Mouse (Mus musculus): ENCODE results near the gene Eef1a1.
"Not testable (repeated sequence)": the region's sequence is repeated elsewhere in the genome, so short reads cannot be mapped to it uniquely, and the experiment has no call there.

The Eef1a1 gene

DNA sequence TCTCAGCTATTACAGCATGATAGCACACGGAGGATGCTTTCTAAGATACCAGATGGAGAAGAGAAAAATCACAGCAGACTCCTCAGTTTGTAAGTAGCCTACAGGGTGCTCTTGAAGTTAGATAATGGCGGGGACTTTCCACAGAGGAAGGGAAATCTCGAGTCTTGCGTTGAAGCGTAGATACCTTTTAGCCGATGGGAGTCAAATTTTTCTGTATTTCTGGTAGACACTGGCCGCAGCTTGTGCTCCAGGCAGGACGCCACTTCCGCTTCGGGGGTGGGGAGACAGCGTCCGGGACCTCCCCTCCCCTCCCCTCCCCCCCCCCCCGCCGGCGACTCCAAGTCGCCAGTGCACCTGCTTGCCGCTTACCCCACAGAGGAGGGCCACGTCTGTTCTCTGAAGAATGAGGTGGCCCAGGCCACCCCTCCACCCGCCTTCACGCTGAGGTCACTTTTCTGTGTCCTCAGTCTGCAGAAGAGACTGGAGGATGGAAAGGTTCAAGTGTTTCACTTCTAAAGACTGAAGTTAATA lies at the start of gene Eef1a1:
Gene Eef1a1 (minus strand): TSS at position 262 of the 531 bp plus-strand sequence.
- peak; percentile 71 to 82 for DNase-seq

DNA sequence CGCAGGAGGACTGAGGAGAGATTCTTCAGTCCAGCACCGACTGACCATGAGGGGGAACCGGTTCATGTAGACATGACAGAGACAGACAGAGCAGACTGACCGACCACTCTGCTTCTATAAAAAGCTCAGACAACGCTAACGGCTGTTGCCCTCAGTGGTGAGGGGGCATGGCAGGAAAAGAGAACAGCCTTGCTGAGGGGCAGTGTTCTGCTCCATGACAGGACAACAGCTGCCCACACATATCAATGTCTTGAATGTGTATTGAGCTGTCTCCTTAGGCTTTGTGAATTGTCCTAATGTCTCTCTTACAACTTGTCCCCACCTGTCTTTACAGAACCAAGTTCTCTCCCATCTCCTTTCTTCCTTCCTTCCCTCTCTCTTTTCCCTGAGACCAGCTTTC lies 49.5 kb upstream of the Eef1a1 start:
- peak in 1 of 2 experiments; percentile 27 for DNase-seq

DNA sequence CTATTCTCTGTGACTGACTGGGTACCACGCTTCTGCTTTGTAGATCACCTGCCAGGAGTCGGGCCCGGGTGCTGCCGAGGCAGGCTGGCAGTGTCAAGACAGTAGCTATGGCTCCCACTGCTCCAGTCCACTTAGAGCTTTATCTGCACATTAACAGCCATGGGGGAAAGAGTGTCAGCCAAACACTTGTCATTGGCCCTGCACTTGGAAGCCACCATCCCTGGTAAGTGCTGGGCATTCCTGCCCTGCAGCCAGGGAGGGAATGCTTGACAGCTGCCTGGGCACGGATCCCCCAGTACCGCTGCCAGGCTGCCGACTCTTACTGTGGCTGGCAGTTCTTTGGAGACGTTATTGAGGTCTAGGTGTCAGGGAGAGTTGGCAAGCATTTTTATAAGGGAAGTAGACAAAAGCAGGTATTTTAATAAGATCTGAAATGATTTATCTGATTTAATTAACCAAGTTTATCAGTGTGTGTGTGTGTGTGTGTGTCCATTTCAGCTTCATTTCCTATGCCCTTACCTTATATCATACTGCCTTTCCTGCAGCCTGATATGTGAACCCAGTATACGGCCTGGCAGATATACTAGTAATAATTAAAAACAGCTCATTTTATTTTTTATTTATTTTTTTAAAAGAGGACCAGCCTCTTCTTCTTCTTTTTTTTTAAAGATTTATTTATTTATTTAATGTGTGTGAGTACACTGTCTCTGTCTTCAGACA lies 48.4 kb upstream of the Eef1a1 start:
- DNase-seq, result no peak

DNA sequence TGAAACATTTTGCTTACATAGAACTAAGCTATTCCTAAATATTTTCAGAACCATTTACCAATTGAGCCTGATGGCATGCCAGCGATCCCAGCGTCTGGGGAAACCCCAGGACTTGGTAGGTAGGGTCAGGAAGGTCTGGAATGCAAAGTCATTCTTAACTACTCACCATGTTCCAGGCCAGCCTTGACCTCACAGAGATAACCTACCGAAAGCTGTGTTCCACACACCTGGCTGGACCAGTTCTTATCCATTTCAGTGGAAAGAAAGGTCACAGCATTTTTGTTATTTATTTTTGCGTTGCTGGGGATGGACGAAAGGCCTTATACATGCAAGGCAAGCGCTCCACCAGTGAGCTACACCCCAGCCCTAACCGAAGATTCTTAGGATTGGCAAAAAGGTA lies 45.7 kb upstream of the Eef1a1 start:
- no peak for DNase-seq

DNA sequence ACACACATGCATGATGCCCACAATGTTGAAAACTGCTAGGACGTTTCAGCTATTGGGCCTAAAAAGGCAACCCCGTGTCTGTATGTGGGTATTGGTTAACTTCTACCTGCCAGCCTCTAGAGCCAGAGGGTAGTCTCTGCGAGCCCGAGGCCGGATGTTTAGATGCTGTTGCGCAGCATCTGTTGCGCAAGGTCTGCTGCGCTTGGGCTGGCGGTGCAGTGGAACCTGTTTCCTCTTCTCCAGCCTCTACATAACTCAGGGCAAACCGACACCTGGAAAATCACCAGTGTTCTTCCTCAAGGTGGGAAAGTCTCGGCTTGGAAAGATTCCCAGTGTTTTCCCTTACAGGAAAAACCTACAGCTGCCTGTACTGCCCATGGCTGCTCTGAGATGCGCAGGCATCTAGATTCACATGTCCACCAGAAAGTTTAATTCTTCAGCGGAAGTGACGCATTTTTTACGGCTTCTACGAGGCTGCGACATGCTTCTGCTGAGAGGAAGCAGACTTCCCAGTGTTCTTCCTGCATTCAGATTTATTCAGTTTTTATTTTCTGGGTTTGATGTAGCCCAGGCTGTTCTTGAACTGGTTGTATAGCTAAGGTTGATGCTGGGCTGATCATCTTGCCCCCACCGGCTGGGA lies 44.5 kb upstream of the Eef1a1 start:
- DNase-seq, result peak; percentile 41 to 68

DNA sequence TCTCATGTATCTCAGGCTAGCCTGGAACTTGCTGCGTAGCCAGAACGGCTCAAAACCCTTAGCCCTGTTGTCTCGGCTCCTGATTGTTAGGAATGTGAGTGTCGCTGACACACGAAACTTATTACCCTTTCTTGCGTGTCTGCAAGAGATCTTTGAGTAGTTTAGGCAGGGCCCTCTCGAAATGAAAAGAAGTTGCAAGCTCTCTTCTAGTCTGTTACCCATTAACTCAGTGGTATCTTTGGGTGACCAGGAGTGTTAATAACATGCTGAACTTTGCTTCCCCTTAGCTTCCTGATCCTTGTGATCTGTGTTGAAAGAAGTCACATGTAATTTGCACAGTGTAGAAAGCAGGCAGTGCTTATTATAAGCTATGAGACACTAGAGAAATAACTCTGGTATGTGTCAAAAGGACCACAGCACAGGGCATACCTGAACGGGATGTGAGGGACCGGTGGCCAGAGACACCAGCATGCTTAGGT lies 43.4 kb upstream of the Eef1a1 start:
- DNase-seq, result peak; percentile 16 to 38

DNA sequence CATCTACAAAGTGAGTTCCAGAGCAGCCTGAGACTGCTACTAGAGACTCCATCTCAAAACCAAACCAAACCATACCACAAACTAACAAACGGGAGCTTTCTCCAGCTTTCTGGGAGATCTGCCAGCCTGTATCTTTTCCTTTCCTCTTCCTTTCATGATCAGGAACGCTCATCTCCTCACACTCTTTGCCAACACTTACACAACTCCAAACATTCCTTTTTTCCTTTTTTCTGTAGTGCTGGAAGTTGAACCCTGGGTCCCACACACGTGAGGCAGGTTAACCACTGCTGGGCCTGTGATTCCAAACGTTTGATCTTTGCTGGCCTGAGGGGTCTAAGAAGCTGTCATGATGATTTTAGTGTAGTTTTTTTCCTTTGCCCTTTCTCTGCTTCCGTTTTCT lies 42.9 kb upstream of the Eef1a1 start:
- DNase-seq, result peak in 1 of 2 experiments; percentile 27

DNA sequence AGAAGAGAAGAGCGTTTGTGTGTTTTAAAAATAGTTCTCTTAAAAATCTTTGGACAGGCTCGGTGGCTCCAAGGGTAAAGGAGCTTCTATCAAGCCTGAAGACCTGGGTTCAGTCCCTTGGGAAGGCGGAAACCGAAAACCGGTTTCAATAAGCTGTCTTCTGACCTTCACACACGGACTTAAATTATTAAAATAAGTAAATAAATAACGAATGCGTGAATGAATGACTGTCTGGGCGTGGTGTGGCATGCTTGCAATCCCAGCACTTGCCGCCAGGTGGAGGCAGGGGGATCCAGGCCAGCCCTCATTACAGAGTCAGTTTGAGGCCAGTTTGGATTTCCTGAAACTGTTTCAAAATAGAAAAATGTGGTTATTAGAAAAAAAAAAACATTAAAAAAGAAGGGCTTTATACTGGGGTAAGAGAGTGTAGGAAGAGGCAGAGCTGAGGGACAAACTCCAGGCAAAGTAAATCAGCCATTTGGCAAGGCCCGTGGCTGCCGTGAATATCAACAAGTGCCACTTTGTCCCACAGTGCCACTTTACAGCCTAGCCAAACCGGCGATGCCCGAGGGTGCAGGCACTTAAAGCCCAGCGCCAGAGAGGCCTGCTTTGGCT lies 38.9 kb upstream of the Eef1a1 start:
- DNase-seq, result peak; percentile 93

DNA sequence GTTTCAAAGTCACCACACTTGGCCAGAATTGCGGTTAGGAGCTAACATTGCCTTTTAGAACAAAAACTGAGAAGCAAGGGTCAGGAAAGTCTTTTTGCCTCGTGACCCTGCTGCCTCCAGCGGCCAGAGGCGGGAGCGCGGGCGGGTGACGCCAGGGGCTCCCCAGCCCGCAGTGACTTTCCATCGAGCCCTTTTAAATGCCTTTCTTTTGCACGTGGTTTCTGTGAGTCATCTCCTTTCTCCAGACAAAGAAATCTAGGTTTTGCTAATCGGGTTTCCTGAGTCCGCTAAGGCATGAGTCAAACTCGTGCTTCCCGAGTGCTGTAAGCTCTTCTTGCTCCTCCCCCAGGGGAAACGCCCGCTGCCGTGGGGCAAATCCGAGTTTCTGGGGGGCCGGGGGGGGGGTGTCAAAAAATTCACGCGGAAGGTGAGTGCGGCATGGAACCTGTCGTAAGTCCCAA lies 38.4 kb upstream of the Eef1a1 start:
- peak; percentile 89 to 92 for DNase-seq

DNA sequence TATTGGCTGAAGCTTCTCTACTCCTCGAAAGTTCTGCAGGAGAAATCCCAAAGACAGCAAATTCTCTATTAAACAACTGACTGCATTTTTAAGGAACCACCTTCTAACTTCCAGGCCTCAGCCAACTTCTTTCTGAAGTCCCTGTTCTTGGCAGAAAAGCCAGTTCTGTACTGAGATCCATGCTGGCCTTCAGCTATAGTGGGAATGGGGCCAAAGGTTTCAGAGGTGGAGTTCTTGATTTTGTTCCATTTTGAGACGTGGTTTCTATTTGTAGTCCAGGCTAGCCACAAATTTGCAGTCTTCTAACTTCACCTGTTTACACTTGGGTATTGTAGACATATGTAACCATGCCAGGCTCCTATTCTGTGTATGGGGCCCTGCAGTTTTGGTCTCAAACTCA lies 37.3 kb upstream of the Eef1a1 start:
- DNase-seq, result no peak

DNA sequence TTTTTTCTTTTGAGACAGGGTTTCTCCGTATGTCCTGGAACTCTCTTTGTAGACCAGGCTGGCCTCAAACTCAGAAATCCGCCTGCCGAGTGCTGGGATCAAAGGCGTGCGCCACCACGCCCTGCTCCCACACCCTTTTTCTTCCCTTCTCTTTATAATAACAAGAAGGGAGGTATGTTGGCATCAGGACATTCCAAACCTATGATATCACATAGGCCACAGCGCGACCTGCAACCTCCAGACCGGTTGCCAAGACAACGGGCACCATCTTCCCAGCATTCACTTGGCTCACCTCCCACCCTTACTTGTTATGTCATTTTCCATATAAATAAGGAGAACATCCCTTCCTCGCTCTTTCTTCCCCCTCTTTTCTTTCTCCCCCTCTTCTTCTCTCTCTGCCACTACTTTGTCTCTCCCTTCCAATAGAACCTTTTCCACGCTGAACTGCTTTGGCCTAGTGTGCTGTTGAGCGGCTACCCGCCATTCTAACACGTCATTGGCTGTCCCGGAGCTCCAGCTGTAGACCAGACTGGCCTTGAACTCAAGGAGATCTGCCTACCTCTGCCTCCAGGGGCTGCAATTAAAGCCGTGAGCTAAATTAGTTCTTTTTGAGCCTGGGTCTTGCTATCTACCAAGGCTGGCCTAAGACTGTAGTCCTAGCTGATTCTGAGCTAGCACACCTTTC lies 36.6 kb upstream of the Eef1a1 start:
- DNase-seq, result no peak

DNA sequence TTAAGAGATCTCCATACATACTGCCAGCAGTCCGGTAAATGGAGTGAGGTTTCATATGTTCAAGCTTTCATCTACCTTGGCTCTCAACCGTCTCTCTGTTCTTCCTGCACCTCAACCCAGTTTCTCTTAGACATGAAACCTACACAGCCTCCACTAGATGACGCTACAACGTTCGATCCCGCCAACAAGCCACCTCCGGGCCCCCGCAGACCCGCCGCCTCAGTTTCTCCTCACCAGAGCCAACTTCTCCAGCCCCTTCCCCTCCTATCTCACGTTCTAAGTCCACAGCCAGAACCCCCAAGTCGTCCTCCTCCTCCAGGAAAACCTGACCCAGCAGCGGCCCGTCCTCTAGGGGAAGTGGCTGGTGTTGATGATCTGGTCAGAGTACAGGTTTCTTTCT lies 32.7 kb upstream of the Eef1a1 start:
- DNase-seq, result peak; percentile 33 to 55

DNA sequence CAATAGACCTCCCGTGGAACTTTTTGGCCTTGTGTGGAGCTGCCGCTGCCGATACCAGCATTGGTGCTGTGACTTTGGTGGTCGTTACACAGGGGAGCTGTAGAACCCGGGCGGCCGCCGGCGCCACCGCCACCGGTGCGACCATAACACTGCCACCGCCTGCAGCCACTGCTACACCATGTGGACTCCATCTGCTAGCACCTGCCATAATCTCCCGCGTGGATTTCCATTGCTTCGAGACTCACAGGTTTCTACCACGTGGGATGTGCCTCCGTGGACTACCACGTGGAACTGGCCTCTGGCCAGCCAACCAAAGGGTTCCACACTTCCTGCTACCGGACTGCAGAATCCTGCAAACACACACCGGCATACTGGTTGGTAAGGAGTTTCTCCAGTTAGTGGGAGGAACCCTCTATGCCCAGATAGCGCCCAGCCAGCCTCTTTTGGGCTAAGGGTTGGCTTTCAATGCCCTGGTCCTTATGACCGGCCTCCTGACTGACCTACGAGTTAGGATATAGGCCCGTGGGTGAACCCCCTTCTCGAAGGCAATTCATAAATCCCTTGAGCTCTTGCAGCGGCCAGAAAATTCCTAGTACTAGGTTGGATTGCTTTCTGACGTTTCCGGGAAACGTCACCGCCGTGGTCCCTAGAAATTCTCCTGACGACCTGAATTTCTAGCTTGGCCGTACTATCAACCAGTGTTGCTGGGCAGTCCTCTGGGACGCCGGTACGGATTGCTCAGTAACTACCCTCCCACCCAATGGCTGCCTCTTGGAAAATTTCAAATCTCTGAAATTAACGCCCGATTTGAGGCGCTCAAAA lies 32.0 kb upstream of the Eef1a1 start:
- DNase-seq, result peak; percentile 70 to 84

DNA sequence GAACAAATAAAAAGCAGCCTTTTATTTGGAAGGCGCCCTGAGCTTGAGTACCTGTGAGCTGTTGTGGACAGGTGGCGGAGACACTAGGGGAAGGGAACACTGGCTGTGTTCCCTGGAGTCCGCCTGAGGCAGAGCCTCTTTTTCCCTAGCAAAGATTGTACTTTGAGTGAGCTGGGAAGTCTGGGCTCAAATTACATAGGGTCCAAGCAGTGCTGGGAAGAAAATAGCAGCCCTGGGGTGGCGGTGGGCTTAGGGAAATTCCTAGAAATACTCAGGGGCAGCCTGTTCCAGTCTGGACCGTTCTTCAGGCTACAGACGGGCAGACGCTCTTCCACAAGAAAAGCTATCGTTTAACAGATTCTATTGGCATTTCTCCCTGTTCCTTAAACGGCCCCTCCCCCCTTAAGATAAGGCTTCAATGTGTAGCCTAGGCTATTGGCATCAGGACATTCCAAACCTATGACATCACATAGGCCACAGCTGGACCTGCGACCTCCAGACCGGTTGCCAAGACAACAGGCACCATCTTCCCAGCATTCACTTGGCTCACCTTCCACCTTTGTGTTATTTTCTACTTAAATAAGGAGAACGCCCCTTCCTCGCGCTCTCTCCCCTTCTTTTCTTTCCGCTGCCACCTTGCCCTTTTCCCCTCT lies 31.3 kb upstream of the Eef1a1 start:
- peak; percentile 72 to 82 for DNase-seq

DNA sequence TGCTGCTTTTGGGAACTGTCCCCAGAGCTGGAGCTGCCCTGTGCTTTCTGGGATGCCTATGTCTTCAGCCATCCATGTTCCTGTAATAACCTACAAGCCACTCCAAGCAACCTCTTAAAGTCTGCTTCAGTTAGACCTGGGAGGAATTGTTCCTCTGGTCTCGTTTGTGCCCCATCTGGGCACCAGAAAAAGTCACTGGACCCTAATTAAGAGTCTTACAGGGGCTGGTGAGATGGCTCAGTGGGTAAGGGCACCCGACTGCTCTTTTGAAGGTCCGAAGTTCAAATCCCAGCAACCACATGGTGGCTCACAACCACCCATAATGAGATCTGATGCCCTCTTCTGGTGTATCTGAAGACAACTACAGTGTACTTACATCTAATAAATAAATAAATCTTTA lies 28.3 kb upstream of the Eef1a1 start:
- not testable (repeated sequence) for DNase-seq

DNA sequence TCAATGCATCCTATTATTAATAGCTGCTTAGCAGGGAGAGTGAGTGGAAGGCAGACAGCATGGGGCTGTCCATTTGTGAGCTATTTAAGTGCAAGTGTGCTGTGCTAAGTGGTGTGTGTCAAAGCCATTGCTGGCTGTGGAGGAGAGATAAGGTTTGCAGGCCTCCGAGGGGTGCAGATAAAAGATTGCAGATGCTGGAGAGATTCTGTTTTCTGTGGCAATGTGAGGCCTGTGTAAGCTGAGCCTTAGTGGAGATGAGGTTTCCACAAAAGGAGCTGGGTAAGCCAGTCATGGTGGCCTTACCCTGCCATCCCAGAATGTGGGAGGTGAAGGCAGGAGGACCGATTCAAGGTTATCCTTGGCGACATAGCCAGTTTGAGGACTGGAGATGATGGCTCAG lies 27.2 kb upstream of the Eef1a1 start:
- DNase-seq, result no peak

DNA sequence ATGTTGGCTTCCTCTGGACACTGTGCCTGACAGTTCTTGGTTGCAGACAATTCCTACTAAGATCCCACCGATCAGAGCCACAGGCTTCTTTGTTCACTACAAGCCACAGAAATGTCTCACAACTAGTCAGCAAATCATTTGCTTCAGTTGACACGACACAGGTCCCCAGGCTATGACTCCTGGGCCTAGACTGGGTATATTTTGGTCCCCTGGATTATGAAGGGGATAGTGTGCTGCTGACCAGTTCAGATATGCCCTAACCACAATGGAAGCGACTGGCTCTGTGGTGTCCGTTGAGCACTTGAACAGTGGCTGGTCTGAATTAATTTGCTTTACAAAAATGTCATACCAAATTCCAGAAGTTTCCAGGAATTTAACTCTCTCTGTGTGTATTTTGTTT lies 25.7 kb upstream of the Eef1a1 start:
- DNase-seq, result no peak

DNA sequence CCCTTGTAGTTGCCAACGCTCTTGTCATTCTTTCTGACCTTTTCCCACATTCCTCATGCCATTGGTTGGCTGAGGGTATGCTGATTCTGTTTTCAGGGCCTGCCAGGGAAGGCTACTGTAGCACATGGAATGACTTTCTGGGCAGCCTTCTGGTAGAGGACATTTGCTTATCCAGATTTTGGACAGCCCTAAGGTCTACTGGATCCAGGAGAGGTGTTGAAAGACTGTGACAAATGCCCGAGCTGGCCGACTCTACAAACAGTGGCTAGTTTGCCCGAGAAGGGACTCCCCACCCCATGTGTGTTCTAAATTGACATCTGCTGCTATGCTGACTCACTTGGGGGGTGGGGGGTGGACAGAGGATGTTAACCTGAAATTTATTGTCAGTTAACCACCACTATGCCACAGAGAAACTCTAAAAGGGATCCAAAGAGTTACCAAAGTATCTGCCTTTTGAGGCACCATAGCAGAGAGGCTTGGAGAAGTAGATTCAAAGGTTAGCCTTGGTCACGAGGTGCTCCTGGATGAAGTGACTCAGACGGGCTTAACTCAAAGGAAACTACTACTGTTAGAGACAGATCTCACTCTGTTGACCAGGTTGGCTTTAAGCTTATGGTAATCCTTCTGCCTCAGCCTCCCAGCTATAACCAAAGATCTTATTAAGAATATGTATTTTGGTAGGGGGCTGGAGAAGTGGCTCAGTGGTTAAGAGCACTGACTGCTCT lies 25.0 kb upstream of the Eef1a1 start:
- no peak for DNase-seq

DNA sequence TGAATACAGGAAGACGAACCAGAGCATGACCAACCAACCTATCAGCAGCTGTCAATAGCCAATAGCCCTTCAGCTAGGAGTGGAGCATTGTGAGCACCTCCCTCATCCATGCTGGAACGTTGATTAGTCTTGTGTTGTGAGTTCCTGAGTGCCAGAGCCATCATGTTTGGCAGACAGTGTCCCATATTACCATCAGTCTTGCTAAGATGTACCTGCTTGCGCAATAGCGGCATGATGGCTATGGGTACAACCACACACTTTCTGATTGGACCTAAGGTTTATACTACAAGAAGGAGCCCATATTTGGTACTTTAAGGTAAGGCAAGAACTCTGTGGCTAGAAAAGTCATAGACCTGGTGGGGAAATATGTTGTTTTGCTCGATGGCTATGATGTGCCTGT lies 22.8 kb upstream of the Eef1a1 start:
- no peak for DNase-seq

DNA sequence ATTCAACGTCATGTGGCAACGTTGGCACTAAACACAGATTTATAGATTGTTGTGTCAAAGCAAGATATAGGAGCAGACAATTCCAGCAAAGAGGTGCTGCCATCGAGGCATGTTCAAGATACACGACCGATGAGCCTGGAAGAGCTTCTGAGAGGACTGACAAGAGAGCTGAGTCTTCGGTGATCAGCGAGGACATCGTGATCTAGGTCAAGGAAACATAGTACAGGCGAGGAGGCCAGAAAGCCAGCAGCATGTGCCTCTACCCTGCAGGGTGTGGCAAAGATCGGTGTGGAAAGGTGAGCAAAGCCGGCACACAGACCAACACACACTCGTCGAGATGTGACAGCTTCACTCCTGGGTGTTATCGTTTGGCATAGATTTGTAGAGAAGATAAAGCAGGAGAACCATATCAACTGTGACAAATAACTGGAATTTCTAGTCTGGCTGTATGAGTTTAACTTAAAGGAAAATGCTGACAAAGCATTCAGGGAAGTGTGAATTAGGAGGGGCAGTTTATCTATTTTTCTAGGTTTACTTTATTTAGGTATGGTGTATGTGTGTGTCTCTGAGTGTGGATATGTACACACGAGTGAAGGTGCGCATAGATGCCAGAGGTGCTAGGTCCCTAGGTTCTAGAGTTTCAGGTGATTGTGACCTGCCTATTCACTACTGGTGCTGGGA lies 19.3 kb upstream of the Eef1a1 start:
- no peak for DNase-seq
